Mouse (Mus musculus) cerebellum, postnatal 10 days (tissue): Measurements from ENCODE around the gene Sdk1.
"Not testable (repeated sequence)": the region's sequence is repeated elsewhere in the genome, so short reads cannot be mapped to it uniquely, and the experiment has no call there.

Experiments
- DNase-seq, 2 experiments: peaks; one replicate each; pipeline ENCODE4 v3.0.0; 2021; ENCODE audit warnings: mixed read lengths in 2 of 2

The Sdk1 gene

DNA sequence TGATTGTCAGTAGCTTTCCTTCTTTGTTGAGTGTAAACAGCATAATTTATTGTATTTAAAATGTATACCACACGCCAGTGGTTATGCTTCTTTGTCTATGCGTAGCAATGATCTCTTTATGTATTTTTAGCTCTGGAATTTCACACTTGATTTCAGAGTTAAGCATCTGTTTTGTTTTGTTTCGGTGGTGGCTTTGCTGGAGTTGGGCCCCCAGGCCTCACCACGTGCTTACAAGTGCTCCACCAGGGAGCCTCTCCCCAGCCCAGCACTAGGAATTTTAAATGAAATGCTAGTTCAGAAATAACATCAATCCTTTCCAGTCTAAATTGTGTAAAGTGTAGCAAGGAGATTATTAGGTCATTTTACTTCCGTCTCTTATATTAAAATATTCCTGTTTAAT, 227.5 kb downstream of the Sdk1 start:
- no peak for DNase-seq

DNA sequence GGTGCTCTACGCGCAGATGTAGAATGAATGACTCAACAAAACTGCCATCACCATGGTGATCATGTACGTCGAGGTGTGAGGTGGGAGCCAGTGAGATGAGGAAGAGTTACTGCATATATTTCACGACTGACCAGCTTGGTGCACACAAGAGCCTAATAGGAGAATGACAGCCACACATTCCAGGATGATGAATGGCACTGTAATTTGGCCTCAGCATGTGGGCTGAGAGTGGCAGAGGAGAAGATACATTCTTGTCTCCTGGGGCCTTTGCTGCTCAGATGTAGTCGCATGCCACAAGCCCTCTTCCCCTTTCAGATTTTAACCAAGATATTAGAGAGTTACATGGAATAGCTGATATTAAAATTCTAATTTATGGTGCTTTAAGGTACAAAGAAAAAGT, 264.0 kb downstream of the Sdk1 start:
- DNase-seq, result peak in 1 of 2 experiments; percentile 33

DNA sequence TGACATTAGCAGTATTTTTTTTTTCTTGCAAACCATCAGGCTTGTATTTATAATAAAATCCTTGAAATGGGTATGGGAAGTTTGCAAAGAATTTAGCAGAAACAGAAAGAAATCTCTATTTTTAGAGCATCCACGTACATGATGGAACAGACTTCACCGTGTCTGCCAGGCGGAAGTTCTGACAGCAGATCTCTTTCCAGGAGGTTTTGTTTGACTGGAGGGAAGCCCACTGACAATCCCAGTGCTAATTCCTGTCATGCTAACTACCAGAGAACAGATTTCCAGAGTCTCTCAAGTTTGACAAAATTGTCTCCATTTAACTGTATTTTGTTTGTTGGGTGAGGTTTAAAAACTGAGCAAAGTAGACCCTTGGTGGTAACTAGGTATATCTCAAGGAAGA, 265.1 kb downstream of the Sdk1 start:
- DNase-seq, result no peak

DNA sequence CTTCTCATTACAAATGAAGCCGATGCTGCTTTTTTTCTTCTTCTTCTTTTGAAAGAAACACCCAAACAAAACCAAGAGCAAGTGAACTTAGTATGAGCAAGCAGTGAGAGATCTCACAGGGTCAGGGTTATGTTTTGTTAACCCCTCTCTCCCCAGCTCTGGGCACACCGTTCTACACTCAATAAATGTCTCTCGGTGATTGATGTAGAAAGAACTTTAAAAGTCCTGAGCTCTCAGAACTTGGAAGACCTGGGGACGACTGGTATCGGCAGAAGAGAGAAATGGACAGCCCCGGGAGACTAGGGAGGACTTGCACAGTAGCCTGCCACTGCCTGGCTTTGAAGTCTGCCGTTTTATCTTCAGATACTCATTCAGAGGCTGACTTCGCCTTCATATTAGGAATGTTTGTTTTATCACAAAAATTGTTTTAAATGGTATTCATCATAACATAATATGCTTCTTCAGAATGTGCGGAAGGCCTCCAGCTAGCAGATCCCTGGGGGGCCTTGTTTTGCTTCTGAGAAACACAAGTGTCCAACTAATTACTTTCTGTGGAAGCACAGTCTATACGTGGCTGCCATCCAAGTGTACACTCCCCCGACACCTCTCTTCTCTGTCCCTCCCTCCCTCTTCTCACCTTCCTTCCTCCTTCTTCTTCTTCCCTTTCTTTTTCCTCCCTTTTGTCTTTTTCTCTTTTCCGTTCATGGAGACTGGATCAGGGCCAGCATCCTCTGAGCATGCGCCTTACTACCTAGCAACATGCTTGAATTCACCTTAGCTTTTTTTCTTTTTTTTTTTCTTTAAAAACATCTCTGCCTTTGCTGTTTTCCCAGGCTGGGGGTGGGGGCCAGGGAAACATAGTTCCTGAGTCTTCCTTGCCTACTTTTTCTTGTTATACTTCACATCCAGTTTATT, 283.8 kb downstream of the Sdk1 start:
- DNase-seq, result peak; percentile 45 to 51

DNA sequence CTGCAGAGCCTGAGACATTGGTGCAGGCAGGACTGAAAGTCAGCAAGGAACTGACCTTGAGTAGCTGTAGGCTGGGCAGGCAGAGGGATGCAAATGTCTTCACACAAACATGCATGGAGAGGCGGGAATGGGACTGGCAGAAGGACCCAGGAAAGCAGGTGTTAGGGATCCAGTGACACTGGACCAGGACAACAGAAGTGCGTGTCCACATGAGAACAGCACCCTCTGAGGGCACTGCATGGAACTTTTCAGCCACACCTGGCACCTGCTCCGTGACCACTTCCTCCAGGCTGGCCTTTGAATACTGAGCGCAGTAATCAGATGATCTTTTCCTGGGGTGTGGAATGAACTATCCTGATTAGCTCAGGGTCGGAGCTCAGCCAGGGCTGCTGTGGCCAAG, 298.9 kb downstream of the Sdk1 start:
- DNase-seq, result no peak

DNA sequence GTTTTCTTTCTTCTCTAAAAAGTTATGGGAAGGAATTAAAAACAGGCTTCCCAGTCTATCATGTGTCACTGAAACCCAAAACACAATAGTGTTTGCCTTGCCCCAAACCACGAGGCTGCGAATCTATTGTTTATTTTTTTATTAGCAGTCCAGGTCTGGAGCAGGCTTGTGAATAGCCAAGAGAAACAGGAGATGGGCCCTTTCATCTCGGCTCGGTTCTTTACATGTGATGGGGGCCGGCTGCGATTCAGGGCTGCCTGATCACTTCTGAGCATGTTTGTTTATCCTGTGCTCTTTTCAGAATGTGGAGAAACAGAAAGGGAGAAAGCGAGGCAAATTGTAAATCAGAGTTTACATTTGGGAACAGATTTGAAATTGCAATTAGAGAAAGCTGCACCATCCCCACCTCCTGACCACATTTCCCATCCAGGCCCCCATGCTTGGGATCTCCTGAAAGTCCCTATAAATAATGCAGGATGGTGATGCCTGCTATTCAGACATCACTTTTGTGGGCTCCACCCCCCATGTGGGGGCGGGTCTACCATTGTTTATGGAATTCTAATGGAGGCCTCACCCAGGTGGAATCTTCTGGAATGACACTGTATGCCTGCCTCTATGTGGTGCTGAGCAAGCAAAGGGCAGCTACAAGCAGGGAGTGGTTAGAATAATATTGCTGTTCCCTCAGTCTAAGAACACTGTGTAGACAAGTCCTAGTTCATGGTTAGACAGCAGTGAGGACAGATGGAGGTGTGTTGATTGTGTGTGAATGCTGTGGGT, 301.8 kb downstream of the Sdk1 start:
- no peak for DNase-seq

DNA sequence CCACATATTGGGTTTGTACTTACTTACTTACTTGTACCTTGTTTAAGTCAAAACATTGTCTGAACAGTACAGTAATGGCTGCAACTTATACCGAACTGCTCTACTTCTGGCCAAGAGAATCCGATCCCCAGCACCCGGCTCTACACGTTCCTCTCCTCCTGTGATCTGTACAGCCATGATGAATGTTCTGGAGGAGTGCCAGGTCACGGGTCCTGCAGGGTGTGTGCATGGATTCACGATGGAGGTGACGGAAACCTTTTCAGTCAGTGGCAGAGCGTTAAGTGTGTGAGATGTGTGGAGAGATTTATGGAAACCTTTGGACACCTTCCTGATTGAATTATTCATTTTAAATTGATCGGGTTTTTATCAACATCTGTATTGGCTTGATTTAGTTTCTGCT, 312.2 kb downstream of the Sdk1 start:
- DNase-seq, result peak; percentile 38 to 56

DNA sequence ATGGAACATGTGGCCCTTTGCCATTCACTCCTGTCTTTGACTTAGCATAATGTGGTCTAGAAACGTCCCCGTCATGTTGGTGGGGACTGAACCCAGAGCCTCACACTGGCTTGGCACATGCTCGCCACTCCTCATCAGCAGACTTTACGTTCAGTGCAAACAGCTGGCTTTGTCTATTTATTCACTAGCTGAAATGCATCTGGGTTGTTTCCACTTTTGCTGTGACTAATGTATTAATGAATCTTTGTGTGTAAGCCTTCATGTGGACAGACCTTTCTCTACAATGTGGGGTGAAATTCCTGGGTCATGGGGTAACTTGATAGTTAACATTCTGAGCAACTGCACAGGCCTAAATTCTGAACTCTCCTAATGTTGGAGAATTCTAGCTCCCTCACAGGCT, 317.4 kb downstream of the Sdk1 start:
- DNase-seq, result no peak

DNA sequence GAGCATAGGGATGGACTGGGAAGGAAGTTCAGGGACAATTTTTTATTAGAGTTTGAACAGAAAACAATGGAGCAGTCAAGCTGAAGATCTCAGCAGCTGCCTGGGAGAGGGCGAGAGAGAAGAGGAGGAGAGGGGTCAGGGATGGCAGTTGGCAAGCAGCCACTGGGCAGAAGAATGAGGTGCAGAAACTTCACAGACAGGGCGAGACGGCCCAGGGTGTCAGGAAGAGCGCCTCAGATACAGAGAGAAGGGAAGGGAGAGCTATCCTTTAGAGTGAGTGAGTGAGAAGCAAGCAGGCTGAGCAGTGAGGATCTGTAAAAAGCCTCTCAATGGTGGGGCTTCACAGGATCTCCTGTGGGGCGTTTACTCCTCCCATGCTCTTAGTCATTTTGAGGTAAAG, 319.0 kb downstream of the Sdk1 start:
- DNase-seq, result no peak

DNA sequence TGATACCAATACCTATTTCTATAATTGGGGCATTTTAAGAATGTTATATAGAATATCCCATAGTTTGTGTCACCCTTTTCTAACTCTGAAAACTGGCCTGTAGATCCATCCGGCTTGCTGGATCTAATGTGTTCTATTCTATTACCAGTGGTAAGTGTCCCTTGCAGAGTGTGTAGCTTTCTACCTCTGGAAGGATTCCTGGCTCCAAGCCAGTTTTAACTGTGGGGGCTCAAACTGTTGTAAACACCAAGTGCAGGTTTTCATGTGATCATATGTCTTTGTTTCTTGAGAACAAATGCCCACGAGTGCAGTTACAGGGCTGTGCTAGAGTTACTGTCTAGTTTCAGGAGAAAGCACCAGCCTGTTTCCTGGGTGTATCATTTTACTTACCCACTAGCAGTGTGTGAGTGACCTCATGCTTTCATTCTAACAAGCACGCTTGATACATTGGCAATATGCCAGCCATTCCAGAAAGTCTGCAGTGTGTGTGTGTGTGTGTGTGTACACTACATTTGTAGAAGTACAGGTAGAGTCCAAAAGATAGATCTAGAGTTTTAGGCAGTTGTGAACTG, 320.8 kb downstream of the Sdk1 start:
- DNase-seq, result no peak

DNA sequence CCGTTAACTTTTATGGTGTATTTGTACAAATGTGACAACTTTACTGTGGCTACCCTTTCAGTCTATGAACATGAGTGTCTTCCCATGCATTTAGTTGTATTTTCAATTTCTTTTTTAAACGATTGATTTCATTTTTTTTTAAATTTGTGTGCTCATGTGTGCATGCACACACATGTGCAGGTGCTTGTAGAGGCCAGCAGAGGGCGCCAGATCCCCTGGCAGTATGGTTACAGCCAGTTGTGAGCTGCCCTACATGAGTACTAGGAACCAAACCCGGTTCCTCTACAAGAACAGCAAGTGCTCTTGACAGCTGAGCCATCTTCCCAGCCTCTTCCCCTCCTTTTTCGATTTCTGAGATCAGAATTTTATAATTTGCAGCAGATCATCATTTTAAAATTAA, 322.9 kb downstream of the Sdk1 start:
- DNase-seq, result no peak

DNA sequence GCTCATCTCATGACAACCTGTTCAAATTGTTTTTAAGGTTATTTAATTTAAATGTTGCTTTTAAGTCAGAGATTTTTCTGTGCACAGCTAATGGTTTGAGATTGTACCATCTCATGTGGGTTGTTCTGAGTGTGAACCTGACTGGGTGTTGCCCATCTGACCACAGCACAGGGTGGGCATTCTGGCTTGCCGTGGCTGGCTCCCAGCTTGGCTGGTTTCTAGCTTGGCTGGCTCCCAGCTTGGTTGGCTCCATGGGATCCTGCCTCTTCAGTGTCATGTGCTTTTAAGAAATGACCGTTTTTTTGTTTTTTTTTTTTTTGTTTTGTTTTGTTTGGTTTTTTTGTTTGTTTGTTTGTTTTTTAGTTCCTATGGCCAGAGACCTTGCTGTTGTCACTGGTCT, 326.8 kb downstream of the Sdk1 start:
- peak; percentile 79 to 85 for DNase-seq

DNA sequence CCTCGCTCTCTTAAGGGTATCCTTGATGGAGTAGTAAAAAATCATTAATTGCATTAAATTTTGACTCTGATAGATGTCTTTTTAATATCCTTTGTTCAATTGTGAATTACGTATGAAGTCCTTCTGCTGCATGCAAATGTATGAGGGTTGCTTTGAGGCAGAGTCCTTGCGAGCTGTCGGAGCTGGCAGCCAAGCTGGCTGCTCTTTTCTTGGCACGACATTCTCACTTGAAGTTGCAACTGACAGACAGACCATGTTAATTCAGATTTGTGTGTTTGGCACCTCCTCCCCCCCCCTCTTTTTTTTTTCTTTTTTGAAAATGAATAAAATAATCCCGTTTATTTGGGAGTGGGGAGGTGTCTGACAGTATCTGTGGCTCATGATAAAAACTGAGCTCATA, 329.2 kb downstream of the Sdk1 start:
- DNase-seq, result peak; percentile 68 to 80

DNA sequence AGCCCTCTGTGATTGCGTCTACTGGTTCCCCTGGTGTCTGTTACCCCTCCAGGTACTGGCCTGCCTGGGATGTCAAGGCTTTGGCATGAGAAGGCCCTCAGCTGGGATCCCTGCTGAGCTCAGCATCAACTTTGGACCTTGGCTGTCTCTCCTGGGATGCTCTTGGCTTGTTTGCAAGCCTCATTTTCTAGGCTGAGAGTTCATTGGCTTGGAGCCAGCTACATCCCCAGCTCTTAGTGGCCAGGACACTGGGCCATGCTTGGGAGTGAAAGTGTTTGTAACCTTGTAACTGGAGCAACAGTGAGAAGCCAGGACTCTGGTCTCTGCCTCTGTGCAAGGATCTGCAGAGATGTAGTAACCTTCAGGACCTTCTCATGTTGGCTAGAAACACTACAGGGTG, 333.0 kb downstream of the Sdk1 start:
- DNase-seq, result peak; percentile 75 to 81

DNA sequence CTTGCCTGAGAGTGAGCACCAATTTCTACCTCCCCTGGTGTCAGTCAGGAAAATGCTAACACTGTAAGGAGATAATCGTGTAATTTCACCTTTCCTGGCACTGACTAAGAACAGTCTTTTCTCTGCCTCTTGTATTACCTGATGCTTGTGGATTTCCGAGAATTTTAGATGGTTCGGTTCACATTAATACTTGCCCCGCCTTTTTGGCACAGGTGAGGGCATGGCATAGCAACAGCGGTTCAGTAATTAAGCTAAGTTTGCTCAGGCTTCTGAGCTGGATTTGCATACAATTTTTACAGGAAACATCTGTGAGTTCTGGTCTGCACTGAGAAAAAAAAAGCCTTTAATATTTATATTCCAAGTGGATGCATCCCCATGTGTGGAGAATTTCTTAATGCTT, 350.0 kb downstream of the Sdk1 start:
- DNase-seq, result no peak

DNA sequence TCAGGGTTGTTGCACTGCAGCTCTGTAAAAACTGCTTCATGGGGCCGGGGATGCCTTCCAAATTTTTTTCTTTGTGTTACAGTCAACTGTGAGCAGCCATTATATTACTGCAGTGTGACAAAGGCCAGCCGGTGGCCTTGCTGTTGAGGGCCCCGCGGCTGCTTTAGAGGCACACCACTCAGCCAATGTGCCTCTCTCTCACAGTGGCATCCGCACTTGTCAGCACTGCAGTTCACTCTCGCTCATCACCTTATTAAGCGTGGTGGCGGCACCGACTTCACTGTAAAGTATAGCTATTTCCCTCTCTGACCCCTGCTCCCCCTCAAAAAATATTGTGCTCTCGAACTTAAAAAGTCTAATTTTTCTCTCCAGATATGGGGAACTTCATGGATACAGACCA, 371.4 kb downstream of the Sdk1 start:
- DNase-seq, result no peak

DNA sequence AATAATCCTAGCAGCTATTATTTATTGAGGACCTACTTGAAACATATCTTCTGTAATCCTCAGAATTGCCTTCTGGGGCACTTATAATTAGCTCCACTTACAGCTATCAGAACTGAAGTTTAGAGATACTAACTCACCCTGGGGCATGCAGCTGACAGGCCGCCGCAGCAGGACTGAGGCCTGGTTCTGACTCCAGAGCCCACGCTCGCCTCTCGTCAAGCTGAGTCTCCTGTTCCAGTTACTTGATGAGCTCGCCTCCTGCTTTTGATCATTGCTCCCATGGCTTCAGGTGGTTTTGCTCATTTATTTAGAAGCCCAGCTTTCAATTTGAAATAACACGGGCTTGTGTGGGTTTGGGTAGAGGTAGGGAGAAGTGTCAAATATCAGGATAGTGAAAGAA, 374.5 kb downstream of the Sdk1 start:
- DNase-seq, result no peak

DNA sequence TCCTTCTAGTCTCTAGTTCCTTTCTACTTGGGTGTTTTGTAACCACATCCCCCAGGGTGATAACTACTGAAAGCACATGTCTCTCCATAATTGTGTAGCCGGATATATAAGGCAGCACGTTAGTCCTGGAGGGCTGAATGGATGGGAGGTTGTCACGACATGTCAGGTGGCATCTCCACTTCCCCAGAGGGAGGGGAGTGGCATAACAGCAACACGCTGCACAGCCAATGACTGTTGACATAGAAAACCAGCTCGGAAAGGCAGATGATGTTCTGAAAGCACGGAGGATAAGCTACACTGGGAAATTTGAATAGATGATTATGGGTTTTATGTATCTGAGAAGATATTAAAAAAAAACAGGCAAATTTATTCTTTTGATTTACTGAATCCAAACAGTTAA, 376.4 kb downstream of the Sdk1 start:
- no peak for DNase-seq

DNA sequence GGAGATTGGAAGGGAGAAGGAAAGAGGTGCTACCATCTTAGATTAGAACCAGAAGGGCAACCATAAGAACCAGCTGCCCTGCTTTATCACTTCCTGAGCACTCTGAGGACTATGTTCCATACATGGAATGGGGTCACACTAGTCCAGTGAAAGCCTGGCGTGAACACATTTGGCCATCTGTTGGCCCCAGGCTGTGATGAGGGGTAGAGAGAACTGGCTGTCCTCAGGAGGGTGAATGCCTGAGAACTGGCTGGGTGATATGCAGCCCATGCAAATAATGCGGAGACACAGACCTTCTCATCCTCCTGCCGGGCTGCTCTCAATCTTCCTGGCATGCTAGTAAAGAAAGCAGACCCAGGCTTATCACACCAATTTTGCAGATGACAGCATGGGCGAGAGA, 384.1 kb downstream of the Sdk1 start:
- DNase-seq, result peak; percentile 32 to 60

DNA sequence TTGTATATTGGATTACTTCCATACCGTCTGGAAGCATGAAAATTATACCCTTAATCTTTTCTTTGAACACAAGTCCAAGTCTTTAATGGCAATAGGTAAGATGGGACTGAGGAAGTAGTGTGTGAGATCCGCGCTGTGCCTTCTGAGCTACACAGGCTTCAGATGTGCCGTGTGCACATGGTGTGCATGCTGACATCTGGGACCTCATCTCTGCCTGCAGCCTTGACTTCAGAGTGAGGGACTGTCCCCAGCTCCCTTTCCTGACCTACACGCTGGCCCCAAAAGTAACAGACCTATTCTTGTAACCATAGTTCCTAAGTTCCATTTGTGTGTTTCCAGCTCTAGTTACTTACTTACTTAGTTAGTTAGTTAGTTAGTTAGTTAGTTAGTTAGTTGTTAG, 390.4 kb downstream of the Sdk1 start:
- no peak for DNase-seq

DNA sequence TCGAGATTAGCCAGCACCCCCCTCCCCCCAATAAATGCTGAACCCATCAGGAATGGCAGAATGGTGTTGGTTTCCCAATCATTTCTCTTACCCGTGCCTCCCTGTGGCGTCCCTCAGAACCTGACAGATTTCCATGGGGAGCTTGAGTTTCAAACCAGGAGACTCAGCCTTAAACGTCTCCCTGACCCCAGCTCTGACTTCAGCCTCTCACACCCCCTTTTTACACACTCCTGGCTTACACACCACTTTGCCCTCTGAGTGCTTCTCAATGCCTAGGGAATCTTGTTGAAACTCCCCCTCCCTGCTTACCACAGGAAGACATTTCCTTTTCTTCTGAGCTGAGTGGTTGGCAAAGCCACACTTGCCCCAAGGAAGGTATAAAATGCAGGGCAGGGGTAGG, 392.0 kb downstream of the Sdk1 start:
- DNase-seq, result no peak

DNA sequence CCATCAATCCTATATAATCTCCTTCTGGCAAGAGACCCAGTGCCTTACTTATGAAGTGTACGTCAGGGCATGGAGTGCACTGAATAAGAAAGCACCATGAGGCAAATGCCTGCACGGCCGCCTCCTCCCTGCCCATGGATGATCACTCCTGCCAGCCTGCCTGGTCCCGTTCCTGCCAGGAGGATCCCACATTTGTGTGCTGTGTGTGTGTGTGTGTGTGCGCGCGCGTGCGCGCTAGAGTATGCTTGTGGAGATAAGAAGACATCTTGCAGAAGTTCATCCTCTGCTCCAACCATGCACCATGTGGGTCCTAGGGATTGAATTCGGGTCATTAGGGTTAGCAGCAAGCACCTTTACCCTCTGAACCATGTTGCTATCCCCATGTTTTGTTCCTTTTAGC, 395.1 kb downstream of the Sdk1 start:
- no peak for DNase-seq

DNA sequence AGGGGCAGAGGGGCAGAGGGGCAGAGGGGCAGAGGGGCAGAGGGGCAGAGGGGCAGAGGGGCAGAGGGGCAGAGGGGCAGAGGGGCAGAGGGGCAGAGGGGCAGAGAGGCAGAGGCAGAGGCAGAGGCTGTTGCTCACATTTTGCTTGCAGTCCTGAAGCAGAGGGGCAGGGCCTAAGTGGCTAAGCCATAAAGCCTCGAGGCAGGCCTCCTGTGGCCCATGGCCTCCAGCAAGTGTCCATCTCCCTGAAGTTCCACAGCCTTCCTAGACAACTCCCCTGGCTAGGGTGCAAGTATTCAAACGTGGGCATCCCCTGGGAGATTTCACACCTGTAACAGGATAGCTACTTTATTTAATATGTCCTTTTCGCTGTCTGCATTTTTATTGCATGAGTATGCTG, 395.8 kb downstream of the Sdk1 start:
- DNase-seq, result not testable (repeated sequence)

DNA sequence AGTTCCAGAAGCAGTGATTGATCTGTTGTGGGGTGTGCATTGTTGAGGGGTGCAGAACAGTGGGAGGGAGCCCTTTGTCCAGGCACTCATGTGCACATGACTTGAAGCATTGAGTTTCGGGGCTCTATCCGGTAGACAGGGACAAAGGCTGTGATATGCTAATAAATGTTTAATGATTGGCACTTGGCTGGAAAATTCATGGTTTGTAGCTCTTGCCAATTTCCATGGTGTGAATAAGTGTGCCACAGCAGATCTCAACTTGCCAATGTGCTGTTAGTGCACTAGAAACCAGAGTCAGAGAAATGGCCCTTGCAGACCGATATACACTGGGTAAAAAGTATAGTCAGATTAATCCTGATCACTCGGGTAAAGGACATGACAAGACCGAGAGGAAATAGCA, 404.4 kb downstream of the Sdk1 start:
- DNase-seq, result no peak
